Mouse (Mus musculus): Measurements from ENCODE around the gene Taf1d.

Gene Taf1d

GRCm38 (mm10) chr9:15305503-15306397, at the start of gene Taf1d:
Gene Taf1d, plus strand, starts transcription at chr9:15306214.
- WGBS: 12% methylated on average over 45 of the region's 45 CpGs

GRCm38 (mm10) chr9:15256214-15256613, 49.8 kb upstream of the Taf1d start:
- WGBS: 87% methylated on average over 3 of the region's 3 CpGs

DNA sequence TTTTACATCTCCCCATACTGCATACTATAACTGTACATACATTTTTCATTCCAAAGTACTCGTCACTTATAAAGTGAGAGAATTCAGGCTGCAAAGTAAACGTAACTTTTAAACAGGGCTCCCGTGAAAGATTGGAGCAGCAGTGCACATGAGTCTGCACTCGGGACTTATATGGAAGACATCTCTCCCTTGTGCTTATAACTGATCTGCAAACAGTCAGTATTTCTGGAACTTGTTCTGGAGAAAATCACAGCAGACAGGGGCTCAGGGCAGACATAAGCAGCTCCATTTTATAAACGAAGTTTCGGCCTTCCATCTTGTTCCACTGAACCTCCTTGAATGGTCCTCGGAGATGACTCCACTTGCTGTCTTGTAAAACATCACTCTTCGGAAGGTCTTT, 44.0 kb upstream of the Taf1d start:
- WGBS: 84% methylated on average over 8 of the region's 8 CpGs

DNA sequence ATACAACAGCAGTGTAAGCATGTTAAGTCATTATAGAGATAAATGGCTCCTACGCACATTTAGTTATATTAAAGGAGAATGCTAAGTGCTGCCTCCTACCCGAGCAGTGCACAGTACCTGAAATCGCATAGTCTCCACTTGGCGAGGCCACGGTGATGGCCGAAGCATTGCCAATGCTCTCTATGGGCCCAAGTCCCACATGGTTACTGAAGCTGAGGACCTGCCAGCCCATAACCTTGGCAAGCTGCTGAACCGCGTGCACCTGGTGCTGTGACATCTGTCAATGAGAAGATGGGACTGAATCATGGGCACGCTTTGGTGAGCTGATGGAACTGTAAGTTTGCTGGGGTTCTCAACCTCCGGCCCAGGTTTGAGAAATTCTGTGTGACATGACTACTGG, 42.5 kb upstream of the Taf1d start:
- WGBS: 94% methylated on average over 10 of the region's 10 CpGs

DNA sequence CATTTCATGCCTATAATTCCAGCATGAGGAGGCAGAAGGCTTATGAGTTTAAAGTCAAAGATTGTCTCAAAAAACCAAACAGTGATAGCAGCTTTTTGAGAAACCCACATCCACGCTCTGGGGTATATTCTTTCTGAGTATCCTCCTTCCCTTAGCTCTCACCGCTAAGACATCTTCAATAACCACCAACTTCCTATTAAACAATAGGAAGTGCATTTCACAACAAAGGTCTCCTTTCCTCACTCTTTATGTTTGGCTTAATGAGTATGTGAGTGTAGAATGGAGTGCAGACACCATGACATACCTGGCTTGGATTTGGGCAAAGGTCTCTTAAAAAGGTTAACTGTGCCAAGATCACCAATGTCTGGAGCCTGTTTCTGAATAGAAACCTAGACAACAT, 32.0 kb upstream of the Taf1d start:
- WGBS: 92% methylated on average over 2 of the region's 2 CpGs

GRCm38 (mm10) chr9:15276855-15277254, 29.2 kb upstream of the Taf1d start:
- 90% methylated on average over 4 of the region's 4 CpGs for WGBS

DNA sequence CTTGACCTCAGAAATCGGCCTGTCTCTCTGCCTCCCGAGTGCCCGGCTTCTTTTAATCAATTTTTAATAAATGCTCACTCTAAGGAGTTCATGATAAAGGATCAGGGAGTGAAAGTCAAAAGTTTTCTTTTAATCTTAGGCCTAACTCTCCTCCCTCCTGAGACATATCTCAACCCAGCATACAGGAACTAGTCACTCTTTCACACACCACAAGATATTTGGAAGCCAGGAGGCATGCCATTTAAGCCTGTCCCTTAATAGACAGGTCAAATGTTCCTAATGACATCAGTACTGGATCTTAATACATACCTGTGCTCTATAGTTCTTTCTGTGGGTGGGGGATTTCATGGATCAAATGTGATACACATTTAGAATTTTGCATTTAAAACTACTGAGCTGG, 27.7 kb upstream of the Taf1d start:
- 95% methylated on average over 3 of the region's 3 CpGs for WGBS

DNA sequence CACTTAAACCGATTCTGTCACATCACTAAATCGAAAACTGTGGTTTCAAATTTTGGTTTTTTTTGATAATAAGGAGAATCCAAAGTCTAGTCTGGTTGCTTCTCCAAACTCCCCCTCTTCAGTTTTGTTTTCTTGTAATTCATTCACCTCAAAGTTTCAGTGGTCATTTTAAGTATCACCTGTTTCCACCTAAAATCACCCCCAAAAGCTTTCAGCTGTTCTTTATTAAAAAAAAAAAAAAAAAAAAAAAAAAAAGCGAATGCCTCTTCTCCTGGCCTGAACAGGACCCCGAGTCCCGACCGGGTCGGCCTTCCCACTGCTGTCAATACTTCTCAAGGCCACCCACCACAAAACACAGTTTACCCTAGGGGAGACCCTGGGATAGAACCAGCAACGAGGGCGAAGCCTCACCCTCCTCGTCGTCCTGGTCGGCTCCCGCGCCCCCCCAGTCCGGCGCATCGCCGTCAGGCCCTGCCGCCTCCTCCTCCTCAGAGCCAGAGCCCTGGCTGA, 26.8 kb upstream of the Taf1d start:
- 9% methylated on average over 19 of the region's 19 CpGs for WGBS

DNA sequence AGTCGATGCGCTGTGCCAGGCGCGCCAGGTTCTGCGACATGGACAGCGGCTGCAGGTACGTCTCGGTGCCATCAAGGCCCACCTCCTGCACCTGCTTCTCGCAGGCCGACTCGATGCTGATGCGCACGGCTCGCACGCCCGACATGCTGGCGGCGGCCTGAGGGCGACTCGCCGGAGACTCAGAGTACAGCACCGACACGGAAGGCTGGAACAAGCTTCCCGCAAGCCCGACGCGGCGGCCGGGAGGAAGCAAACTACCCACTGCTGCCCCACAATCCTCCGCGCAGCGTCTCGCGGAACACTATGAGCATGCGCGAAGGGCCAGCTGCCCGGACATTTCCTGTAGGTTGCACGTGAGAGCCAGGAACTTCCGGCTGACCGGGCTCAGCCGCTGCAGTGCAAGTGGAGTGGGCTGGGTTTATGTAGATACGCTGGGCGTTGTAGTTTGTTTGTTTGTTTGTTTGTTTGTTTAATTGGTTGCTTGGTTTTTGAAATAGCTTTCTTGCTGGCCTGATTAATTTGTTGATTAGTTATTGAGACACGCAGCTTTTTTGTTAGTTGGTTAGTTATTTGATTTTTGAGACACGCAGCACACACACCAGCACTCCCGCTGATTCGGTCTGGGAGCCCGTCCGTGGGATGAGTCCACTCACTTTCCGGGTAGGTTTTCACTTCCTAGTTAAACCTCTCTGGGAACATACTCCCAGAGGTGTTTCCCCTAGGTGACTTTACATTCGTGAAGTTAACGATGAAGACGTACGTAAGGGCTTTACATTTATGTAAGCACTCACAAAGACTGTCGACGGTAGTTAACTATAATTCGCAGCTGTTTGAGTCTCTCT, 26.1 kb upstream of the Taf1d start, which contains the start of gene Med17:
Med17 (minus strand) TSS at position 283 of the 842 bp plus-strand sequence.
- under 1% methylated on average over 57 of the region's 57 CpGs for WGBS

- WGBS: 45% methylated on average over 5 of the region's 5 CpGs
Measured at GRCm38 (mm10) chr9:15280491-15280879, 25.5 kb upstream of the Taf1d start.

- 81% methylated on average over 3 of the region's 3 CpGs for WGBS
Measured at GRCm38 (mm10) chr9:15285443-15285842, 20.6 kb upstream of the Taf1d start.

- WGBS: 64% methylated on average over 6 of the region's 6 CpGs
Measured at GRCm38 (mm10) chr9:15287846-15288245, 18.2 kb upstream of the Taf1d start.

- WGBS: 95% methylated on average over 3 of the region's 3 CpGs
Measured at GRCm38 (mm10) chr9:15288402-15288801, 17.6 kb upstream of the Taf1d start.

GRCm38 (mm10) chr9:15289251-15289650, 16.8 kb upstream of the Taf1d start:
- 89% methylated on average over 6 of the region's 6 CpGs for WGBS

DNA sequence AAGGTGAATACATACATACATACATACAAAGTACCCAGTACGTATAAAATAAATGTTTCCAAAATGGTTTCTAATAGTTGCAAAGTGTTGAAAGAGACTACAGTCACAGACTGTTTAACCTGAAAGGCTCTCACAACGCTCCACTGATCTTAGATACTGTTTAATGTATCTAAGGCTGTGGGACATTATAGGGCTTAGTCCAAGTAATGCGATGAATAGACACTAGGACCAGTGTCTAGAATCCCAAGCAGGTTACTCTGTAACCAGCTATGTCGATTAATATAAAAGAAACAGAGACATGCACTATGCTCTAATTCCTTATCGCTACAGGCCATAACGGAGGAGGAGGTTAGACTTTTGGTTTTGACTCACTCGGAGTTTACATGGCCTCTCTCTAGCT, 8.9 kb upstream of the Taf1d start:
- 89% methylated on average over 7 of the region's 7 CpGs for WGBS

- WGBS: 70% methylated on average over 2 of the region's 2 CpGs
Measured at GRCm38 (mm10) chr9:15298451-15298850, 7.6 kb upstream of the Taf1d start.

GRCm38 (mm10) chr9:15300056-15300455, 6.0 kb upstream of the Taf1d start:
- 89% methylated on average over 5 of the region's 5 CpGs for WGBS

DNA sequence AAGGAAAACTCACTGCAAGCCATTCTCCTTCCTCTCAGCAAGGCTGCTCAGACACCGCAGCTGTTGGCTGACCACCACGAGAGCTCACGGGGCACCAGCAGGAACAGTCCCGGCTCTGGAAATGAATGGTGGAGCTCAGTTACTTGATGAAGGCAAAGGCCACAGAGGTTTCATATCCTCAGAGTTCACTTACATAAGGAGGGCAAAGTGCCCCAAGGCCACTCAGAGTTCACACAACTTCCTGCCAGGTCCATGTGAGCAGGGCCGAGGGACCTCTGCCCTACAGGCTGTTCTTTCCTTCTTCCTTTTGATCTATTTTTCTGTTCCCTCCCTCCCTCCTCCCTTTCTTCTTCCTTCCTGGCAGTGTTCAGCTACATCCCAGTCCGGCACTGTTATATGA, 4.6 kb upstream of the Taf1d start:
- WGBS: 19% methylated on average over 6 of the region's 6 CpGs

DNA sequence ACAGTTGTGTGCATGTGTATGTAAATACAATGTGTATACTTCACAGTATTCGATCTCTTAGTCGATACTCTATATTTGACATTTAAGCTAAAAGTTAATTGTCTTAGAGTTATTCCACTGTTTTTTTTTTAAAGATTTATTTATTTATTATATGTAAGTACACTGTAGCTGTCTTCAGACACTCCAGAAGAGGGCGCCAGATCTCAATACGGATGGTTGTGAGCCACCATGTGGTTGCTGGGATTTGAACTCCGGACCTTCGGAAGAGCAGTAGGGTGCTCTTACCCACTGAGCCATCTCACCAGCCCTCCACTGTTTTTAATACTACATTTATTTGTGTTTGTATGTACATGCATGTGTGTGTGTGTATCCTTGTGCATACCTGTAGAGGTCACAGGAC, 4.0 kb upstream of the Taf1d start:
- 77% methylated on average over 6 of the region's 6 CpGs for WGBS

GRCm38 (mm10) chr9:15302881-15303280, 3.1 kb upstream of the Taf1d start:
- 91% methylated on average over 2 of the region's 2 CpGs for WGBS

- under 1% methylated on average over 35 of the region's 35 CpGs for WGBS
Measured at GRCm38 (mm10) chr9:15306398-15307119, 545 bp downstream of the Taf1d start, which contains the start of gene 4931406C07Rik. Gene 4931406C07Rik, minus strand, starts transcription at chr9:15306448.

DNA sequence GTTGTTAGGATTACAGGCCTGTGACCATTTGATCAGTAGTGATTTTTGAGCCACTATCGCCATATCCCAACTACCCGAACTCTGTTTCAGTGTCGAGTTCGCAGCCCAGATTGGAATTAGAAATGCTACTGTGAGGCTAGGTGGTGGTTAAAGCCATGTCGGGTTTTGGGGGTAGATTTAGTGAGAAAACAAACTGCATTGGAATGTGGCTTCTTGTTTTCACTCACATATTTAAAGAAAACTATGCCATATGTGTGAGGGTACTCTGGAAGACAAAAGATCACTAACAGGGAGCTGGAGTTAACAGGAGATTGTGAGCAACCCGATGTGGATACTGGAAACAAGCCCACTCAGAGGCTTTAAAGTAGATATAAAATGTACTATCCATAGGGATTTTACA, 1.2 kb downstream of the Taf1d start:
- WGBS: 11% methylated on average over 6 of the region's 6 CpGs
